Mouse (Mus musculus) liver, postnatal 0 days (tissue): ENCODE data around the gene Nme9.

Experiments
- CTCF ChIP-seq: sonication (generic); IDR thresholded peaks from 2 replicates; pipeline ENCODE4 v1.5.1; 2016; ENCODE audit warnings: antibody characterized with exemption, low read depth
- EP300 ChIP-seq: IDR thresholded peaks from 2 replicates; pipeline ENCODE4 v1.6.1; 2016; ENCODE audit warnings: antibody characterized with exemption, low read depth, mild to moderate bottlenecking

DNA sequence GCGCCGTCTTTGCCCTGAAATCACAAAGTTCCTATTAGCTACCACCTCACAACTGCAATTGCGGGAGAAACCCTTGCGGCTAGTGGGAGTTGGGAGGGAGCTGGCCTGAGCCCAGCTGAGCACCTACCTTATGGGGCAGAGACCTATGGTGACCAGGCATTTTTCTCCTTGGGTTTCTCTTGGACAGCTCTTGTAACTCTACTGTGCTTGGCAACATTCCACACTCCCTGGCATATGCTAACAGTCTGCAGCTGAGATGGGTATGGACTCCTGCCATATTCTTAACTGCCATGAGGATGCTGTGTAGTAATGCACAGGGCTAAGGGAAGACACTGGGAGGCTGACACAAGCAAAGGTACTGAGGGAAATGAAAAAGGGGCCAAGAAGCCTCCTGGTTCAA lies 29.5 kb downstream of the Nme9 start:
- TF ChIP-seq CTCF (no peak), EP300 (no peak)
